Mouse (Mus musculus) ZHBTc4 (cell line): ENCODE data around the gene LTO1.
A peak's percentile ranks its signal among the peaks of the same experiment; 100 is the strongest.

Experiments used
- DNase-seq: peaks from one replicate; pipeline ENCODE4 v3.0.0-alpha.2; 2011; ENCODE audit warnings: low read depth, low spot score

The LTO1 gene

GRCm38 (mm10) chr7:144907793-144908192, 7.1 kb upstream of the LTO1 start:
- DNase-seq = peak; percentile 87

- DNase-seq = peak; percentile 81
Measured at GRCm38 (mm10) chr7:144908705-144909104, 6.2 kb upstream of the LTO1 start.

- DNase-seq = no peak
Measured at GRCm38 (mm10) chr7:144911121-144911520, 3.8 kb upstream of the LTO1 start.

- DNase-seq = no peak
Measured at GRCm38 (mm10) chr7:144912897-144913296, 2.0 kb upstream of the LTO1 start.

DNA sequence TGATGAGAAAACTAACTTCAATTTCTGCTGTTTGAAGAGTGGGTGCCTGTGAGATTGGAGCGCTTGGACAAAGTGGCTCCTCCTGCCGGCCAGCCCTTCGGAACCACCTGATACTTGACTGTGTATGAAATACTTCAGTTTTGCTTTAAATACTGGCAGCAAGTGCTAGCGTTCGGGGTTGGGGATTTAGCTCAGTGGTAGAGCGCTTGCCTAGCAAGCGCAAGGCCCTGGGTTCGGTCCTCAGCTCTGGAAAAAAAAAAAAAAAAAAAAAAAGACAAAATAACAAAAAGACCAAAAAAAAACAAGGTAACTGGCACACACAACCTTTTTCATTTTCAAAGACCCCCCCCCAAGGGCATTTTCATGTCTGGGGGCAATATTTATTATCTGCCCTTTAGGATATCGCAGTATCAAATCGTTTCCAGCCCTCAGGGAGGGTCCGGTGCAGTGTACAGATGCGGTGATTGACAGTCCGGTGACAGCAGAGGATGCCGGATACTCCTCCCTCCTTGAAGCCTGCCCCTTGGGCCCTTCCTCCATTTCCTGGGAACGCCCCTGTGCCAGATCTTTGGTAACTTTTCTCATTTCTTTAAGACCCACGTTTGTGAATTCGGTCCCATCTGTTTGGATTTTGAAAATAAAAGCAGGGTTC, 478 bp upstream of the LTO1 start:
- DNase-seq = peak; percentile 35

GRCm38 (mm10) chr7:144918823-144919222, 3.9 kb downstream of the LTO1 start:
- no peak for DNase-seq

DNA sequence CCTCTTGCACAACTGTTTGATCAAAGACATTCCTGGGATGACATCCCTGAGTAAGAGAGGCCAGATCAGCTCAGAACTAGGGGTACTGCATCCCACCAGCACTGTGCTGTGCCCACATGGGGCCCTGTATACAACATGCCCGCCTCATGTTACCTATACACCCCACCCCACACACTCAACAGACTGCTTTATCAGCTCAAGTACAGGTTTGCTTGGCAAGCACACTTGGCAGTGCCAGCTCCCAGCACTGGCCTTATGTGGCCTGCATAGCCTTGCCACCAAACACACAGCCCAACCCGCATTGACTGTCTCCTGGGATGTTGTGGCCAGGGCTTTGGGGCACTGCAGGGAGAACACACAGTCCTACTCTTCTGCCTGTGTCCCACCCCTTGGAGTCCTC, 12.7 kb downstream of the LTO1 start:
- no peak for DNase-seq

DNA sequence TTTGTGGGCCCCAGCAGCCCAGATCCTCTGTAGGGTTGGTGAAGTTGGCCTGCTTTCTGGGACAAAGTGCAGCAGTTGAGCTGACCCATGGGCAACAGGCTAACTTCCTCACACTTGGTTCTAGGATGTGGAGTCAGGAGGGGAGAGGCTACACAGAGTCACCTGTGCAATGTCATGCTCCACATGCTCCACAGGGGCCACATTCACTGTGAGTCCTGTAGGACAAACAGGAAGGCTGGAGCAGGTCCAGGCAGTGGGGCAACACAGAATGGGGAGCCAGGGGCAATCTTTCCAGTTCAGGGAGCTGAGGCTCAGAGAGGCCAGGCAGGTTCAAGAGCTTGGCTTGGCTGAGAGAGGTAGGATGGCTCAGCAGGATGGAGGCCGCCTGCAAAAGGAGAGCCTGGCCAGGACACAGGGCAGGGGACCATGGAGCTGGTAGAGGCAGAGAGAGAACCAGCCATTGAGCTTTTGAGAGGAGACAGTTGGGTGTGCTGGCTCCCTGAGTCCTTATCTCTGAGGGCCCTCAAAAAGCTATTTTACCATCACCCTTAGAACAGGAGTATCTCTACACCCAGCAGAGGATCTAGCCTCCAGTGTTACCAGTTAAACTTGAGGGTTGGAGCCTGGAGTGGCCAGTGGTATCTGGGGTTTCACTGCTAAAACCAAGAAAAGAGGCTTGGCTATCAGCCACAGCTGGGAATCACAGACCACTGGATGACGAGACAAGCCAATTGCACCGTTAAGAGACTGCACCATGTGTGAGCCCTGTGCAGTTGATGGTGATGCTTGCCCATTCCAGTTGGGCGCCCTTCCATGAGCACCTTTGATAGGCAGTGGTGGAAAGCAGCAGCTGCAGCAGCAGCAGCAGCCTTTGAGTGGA, 13.3 kb downstream of the LTO1 start:
- no peak for DNase-seq

DNA sequence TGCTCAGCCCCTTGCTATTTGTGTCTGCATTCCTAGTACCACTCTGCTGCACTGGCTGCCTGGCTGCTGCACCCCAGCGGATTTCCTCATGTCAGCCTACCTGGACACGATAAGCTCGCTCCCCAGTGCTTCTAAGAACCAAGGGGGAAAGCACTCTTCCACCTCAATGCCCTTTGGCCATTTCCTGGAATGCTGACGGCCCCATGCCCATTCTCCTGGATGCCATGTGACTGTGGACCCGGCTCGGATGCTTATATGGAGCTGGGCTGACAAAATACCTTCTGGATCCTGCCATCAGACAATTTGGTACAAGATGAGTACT, 13.9 kb downstream of the LTO1 start:
- no peak for DNase-seq

GRCm38 (mm10) chr7:144929506-144929905, 14.6 kb downstream of the LTO1 start:
- DNase-seq = no peak

DNA sequence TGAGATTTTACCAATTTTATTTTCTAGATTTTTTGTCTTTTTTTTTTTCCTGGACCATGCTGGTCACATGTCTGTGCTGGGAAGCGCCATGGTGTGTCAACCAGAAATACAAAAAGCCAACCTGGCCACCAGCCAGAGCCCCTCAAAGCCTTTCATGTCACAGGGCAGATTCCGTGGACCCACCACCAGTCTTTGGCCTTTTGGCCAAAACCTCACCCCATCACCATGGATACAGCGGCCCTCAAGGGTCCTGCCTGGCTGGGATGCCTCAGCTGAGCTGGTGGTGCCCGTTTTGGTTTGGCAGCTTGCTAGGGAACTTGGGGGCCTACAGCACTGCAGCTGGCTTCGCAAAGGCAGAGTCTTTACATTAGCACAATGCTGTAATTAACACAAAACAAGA, 15.0 kb downstream of the LTO1 start:
- DNase-seq = no peak

DNA sequence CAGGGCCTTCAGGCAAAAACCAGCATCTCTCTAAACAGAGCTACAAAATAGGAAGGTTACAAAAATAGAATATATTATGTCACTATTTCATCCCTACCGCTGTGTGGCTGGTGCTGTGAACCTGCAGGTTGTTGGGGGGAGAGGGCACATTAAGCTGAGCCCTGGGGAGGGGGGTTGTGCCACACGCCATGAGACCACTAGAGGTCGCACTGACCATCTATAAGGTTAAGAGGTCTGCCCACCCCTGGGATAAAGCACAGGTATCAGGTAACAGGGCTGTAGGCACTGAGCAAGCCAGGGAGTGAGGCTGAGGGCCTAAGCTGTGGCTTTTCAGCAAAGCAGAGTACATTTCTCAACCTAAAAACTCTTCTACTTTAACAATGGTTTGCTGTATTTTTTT, 16.9 kb downstream of the LTO1 start:
- peak; percentile 86 for DNase-seq

- DNase-seq = no peak
Measured at GRCm38 (mm10) chr7:144932389-144932937, 17.6 kb downstream of the LTO1 start.

- no peak for DNase-seq
Measured at GRCm38 (mm10) chr7:144933336-144933735, 18.4 kb downstream of the LTO1 start.

GRCm38 (mm10) chr7:144933796-144934195, 18.9 kb downstream of the LTO1 start:
- DNase-seq = no peak

- no peak for DNase-seq
Measured at GRCm38 (mm10) chr7:144934901-144935300, 20.0 kb downstream of the LTO1 start.

DNA sequence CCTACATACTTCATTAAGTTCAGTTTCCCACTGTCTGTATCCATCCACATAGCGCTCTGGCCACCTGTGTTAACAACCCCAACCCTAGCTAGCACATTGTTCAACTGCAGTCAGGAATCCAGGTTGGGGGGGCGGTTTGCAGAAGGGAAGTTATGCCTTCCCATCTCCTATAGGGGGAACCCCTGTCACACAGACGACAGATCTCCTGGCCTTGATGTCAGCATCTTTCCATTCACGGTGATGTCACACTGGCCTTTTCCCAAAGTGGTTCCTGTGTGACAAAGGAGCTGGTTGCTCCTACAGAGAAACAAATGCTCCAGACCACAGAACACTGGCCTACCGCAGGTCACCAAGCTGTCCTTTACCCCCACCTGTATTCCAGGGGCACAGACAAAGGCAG, 20.7 kb downstream of the LTO1 start:
- peak; percentile 56 for DNase-seq

- DNase-seq = no peak
Measured at GRCm38 (mm10) chr7:144936311-144936880, 21.5 kb downstream of the LTO1 start.

DNA sequence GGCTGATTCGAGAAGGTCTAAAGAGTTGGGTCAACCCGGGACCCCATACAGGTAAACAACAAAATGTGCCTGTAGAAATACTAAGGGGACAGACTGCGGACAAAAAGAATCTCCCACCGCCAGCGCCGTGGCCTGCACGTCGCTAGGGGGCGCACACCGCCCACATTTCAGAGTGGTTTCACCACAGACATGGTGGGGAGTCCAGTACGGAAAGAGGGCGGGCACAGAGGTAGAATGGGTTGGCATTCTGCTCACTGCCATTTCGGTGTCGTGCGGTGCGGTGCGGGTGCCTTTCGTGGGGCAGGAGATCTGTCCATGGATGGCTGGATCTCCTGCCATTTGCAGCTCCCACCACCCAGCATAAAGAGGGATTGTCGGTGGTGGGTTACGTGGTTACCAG, 22.6 kb downstream of the LTO1 start:
- peak; percentile 93 for DNase-seq

- no peak for DNase-seq
Measured at GRCm38 (mm10) chr7:144937899-144938517, 23.1 kb downstream of the LTO1 start.

- DNase-seq = no peak
Measured at GRCm38 (mm10) chr7:144938661-144939343, 23.9 kb downstream of the LTO1 start.
